In the genomic region with DNA sequence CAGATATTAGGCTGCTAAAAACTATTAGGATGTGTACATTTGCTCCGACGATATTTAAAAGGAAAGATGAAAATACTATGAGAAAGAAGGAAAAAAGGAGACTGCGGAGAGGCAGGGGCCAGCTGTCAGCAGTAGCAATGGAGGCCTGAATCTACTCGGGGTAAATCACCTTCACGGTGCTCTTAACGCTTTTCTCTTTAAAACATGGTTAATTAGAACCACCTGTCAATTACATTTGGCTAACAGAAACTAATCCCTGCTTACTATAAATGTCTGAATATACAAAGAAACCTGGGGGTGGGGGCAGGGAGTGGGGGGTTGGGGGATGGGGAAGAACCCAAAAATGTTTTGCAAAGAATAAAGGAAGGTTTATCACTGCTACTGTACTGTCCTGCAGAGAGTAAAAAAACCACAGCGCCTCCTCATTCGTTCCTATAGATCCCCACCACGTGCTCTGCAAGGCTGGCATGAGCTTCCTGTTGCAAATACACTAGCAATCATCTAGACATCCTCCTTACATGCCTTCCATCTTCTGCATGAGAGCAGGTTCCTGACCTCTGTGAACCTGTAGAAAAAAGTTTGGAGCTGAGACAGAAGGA, we compare ENCODE assay signal across 18 mouse cellular contexts.
DNase-seq lines count a peak whose midpoint lies in the region; ATAC-seq lines count a peak whose summit lies in the region.
"Had no signal": no experiment of that assay in that cellular context is flagged by ENCODE, and none has a peak within 500 bp of the region (broad histone marks: within the 10 kb centered on the region; RNA-seq: fewer than 3 reads in every experiment).

No protein-coding gene starts in this region.

- WGBS in forebrain, embryonic 12.5 days, result 42% methylated on average over 9 of the region's 9 CpGs
- WGBS in forebrain, embryonic 16.5 days, result 19% methylated on average over 9 of the region's 9 CpGs
- 60% methylated on average over 9 of the region's 9 CpGs for WGBS in hindbrain, embryonic 14.5 days
- 63% methylated on average over 9 of the region's 9 CpGs for WGBS in hindbrain, embryonic 10.5 days
- 45% methylated on average over 9 of the region's 9 CpGs for WGBS in embryonic facial prominence, embryonic 10.5 days
- 58% methylated on average over 9 of the region's 9 CpGs for WGBS in intestine, embryonic 15.5 days

- DNase-seq in hindbrain, embryonic 14.5 days (ENCODE audit: low spot score), result peak; percentile 20
- DNase-seq in hindbrain, embryonic 10.5 days (ENCODE audit: low spot score), result no peak
- no peak for DNase-seq in embryonic facial prominence, embryonic 10.5 days (ENCODE audit: low spot score)
- DNase-seq in spleen, adult 18-20 months, result no peak
- DNase-seq: cerebellum, adult 18-20 months; cerebellum, adult 9-11 months; cerebellum, postnatal 36 days; gastrocnemius, postnatal 36 days; heart, postnatal 14 days; kidney, adult 11 months had no signal

- peaks cover 6% of the 10 kb centered on the region; the same call in 1 of the 2 replicates for H3K4me1 ChIP-seq in forebrain, embryonic 12.5 days
- no peaks in the 10 kb centered on the region; the same call in 1 of the 2 replicates for H3K4me1 ChIP-seq in forebrain, embryonic 16.5 days (replicated peaks; ENCODE audit: control insufficient read depth, insufficient read depth, low read length)
- no peaks in the 10 kb centered on the region for H3K4me1 ChIP-seq in hindbrain, embryonic 14.5 days (replicated peaks; ENCODE audit: control insufficient read depth, insufficient read depth, low read length)
- H3K4me1 ChIP-seq in hindbrain, embryonic 10.5 days (replicated peaks), result 0 out of 2 replicates have a peak, but pooled peaks cover 3% of the 10 kb centered on the region
- peaks cover 50% of the 10 kb centered on the region for H3K4me1 ChIP-seq in embryonic facial prominence, embryonic 10.5 days
- H3K4me1 ChIP-seq in intestine, embryonic 15.5 days (replicated peaks), result no peaks in the 10 kb centered on the region

- H3K36me3 ChIP-seq in forebrain, embryonic 12.5 days (replicated peaks), result no peaks in the 10 kb centered on the region
- no peaks in the 10 kb centered on the region for H3K36me3 ChIP-seq in forebrain, embryonic 16.5 days (ENCODE audit: control insufficient read depth, insufficient read depth)
- H3K36me3 ChIP-seq in hindbrain, embryonic 14.5 days (replicated peaks; ENCODE audit: control insufficient read depth, insufficient read depth), result no peaks in the 10 kb centered on the region
- H3K36me3 ChIP-seq in hindbrain, embryonic 10.5 days, result no peaks in the 10 kb centered on the region
- H3K36me3 ChIP-seq in embryonic facial prominence, embryonic 10.5 days (replicated peaks), result no peaks in the 10 kb centered on the region
- no peaks in the 10 kb centered on the region for H3K36me3 ChIP-seq in intestine, embryonic 15.5 days
- H3K36me3 ChIP-seq: embryonic facial prominence, embryonic 12.5 days; heart, embryonic 15.5 days had no signal

- no peaks in the 10 kb centered on the region for H3K9me3 ChIP-seq in forebrain, embryonic 12.5 days
- H3K9me3 ChIP-seq in forebrain, embryonic 16.5 days (ENCODE audit: control insufficient read depth, low read length), result no peaks in the 10 kb centered on the region
- no peaks in the 10 kb centered on the region for H3K9me3 ChIP-seq in hindbrain, embryonic 14.5 days (ENCODE audit: control insufficient read depth, low read length)
- H3K9me3 ChIP-seq in hindbrain, embryonic 10.5 days, result no peaks in the 10 kb centered on the region
- H3K9me3 ChIP-seq in embryonic facial prominence, embryonic 10.5 days, result no peaks in the 10 kb centered on the region
- no peaks in the 10 kb centered on the region for H3K9me3 ChIP-seq in intestine, embryonic 15.5 days
- H3K9me3 ChIP-seq: embryonic facial prominence, embryonic 12.5 days; heart, embryonic 15.5 days had no signal

- H3K27ac ChIP-seq in forebrain, embryonic 12.5 days, result peak overlapping the region; percentile 31; the same call in 1 of the 2 replicates
- no peak overlapping the region for H3K27ac ChIP-seq in forebrain, embryonic 16.5 days (ENCODE audit: low read length)
- H3K27ac ChIP-seq in hindbrain, embryonic 14.5 days, result no peak overlapping the region
- no peak overlapping the region for H3K27ac ChIP-seq in hindbrain, embryonic 10.5 days
- H3K27ac ChIP-seq in embryonic facial prominence, embryonic 10.5 days (replicated peaks), result 0 out of 2 replicates have a peak overlapping the region, but pooled peaks have one; percentile 44
- H3K27ac ChIP-seq in intestine, embryonic 15.5 days, result no peak overlapping the region
- H3K27ac ChIP-seq: embryonic facial prominence, embryonic 12.5 days; heart, embryonic 15.5 days had no signal

- H3K27me3 ChIP-seq in forebrain, embryonic 12.5 days, result no peaks in the 10 kb centered on the region
- H3K27me3 ChIP-seq in forebrain, embryonic 16.5 days (replicated peaks; ENCODE audit: control insufficient read depth, insufficient read depth, low read length), result no peaks in the 10 kb centered on the region
- H3K27me3 ChIP-seq in hindbrain, embryonic 14.5 days (ENCODE audit: control insufficient read depth, insufficient read depth, low read length), result no peaks in the 10 kb centered on the region
- H3K27me3 ChIP-seq in hindbrain, embryonic 10.5 days (ENCODE audit: insufficient read depth, poor library complexity, severe bottlenecking), result no peaks in the 10 kb centered on the region
- H3K27me3 ChIP-seq in embryonic facial prominence, embryonic 10.5 days (replicated peaks; ENCODE audit: low read depth, poor library complexity, severe bottlenecking), result no peaks in the 10 kb centered on the region
- H3K27me3 ChIP-seq in intestine, embryonic 15.5 days (replicated peaks), result no peaks in the 10 kb centered on the region
- H3K27me3 ChIP-seq: embryonic facial prominence, embryonic 12.5 days; heart, embryonic 15.5 days had no signal

- no peak overlapping the region for H3K4me2 ChIP-seq in forebrain, embryonic 12.5 days
- no peak overlapping the region for H3K4me2 ChIP-seq in forebrain, embryonic 16.5 days (ENCODE audit: low read length)
- H3K4me2 ChIP-seq in hindbrain, embryonic 14.5 days (replicated peaks), result no peak overlapping the region
- H3K4me2 ChIP-seq in intestine, embryonic 15.5 days (replicated peaks), result no peak overlapping the region
- H3K4me2 ChIP-seq: embryonic facial prominence, embryonic 12.5 days; heart, embryonic 11.5 days; heart, embryonic 15.5 days had no signal

- no peak overlapping the region for H3K9ac ChIP-seq in forebrain, embryonic 12.5 days
- H3K9ac ChIP-seq in forebrain, embryonic 16.5 days (replicated peaks; ENCODE audit: low read depth, low read length), result no peak overlapping the region
- no peak overlapping the region for H3K9ac ChIP-seq in hindbrain, embryonic 14.5 days
- no peak overlapping the region for H3K9ac ChIP-seq in intestine, embryonic 15.5 days
- H3K9ac ChIP-seq: embryonic facial prominence, embryonic 12.5 days; heart, embryonic 15.5 days had no signal

- no peak overlapping the region for H3K4me3 ChIP-seq in forebrain, embryonic 12.5 days (replicated peaks)
- no peak overlapping the region for H3K4me3 ChIP-seq in forebrain, embryonic 16.5 days (replicated peaks; ENCODE audit: low read length)
- H3K4me3 ChIP-seq in hindbrain, embryonic 14.5 days (replicated peaks; ENCODE audit: low read length), result no peak overlapping the region
- no peak overlapping the region for H3K4me3 ChIP-seq in hindbrain, embryonic 10.5 days
- H3K4me3 ChIP-seq in embryonic facial prominence, embryonic 10.5 days, result no peak overlapping the region
- H3K4me3 ChIP-seq in intestine, embryonic 15.5 days (replicated peaks), result no peak overlapping the region
- H3K4me3 ChIP-seq: embryonic facial prominence, embryonic 12.5 days; heart, embryonic 15.5 days had no signal

- ATAC-seq in forebrain, embryonic 12.5 days (ENCODE audit: low FRiP score), result peak; percentile 68; the same call in 1 of the 2 replicates
- ATAC-seq in forebrain, embryonic 16.5 days, result no peak
- ATAC-seq in hindbrain, embryonic 14.5 days (ENCODE audit: low FRiP score), result no peak
- ATAC-seq in intestine, embryonic 15.5 days, result no peak
- ATAC-seq: hindbrain, embryonic 16.5 days; inflammation-experienced regulatory T-cells, adult 6 months had no signal

Comparison
In these comparisons a context has a peak if more than half of its experiments do, and no peak if none do; other contexts are left out.
1. H3K27ac ChIP-seq: peak in forebrain, embryonic 12.5 days (single experiment) and embryonic facial prominence, embryonic 10.5 days (single experiment); none in forebrain, embryonic 16.5 days (single experiment), hindbrain, embryonic 14.5 days (single experiment), hindbrain, embryonic 10.5 days (single experiment) and intestine, embryonic 15.5 days (single experiment).